Mouse (Mus musculus) heart, postnatal 25 days (tissue): ENCODE measurements at regions not wholly inside any gene's neighbourhood (a gene's known extent, or its start where the extent isn't known, plus 50 kb on each side); places are given as distances from the start of the nearest gene placed in this dataset.

Experiments
- DNase-seq: peaks from one replicate; pipeline ENCODE4 v3.0.0; 2022; ENCODE audit warnings: low spot score
- intact Hi-C: fragments of 180-260 bp; cut with DNase I; formaldehyde crosslinking; loops from one replicate; pipeline ENCODE4 v1.15.1; 2025

DNA sequence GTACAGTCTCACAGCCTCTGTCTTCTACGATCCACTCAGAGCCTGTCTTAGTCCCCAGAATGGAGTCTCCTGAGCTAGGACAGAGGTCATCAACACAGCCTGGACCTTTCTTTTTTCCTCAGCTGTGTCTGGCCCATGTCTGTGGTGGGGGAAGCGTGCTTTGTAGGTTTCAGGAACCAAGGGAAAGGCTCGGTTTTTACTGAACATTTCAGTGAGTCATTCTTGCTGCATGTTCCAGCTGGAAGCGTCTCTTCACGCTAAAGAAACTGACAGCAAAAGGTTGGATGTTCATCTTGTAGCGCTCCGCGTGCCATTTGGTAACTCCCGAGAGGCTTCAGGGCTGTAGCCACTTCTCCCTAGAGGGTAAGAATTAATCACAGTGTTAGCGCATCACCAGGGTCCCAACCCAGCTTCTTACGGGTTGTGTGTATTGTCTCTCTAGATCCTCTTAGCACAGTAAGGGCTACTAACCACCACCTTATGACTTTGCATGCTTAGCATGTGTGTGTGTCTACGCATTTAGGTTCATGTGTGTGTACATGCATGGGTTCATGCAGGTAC is 280.2 kb downstream of the Gm49356 start:
- no peak for DNase-seq
- intact Hi-C loops = no loop called here

DNA sequence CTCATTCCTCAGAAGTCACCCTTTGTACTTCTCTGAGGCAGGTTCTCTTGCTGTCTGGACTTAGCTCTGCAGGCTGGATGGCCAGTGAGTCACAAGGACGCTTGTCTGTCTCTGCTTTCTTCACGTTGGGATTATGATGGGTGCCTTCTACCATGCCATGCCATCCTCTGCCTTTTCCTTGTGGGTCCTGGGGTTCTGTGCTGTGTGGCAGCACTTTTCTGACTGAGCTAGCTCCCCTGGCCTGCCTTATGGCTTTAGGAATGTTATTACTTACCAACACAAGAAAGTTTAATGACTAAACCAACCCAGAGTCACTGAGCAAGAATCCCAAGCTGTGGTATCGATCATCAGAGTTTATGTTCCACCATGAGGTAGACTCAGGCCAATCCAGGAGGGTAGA is 280.7 kb downstream of the Gm49356 start:
- DNase-seq = no peak
- intact Hi-C loops = no loop called here

- intact Hi-C loops = no loop called here
- DNase-seq = no peak
These were observed 282.0 kb downstream of the Gm49356 start for GRCm38 (mm10) chr15:59171120-59171519.

GRCm38 (mm10) chr15:59173452-59174245 is 284.6 kb downstream of the Gm49356 start:
- DNase-seq = no peak
- intact Hi-C loops = loop anchor here (2.0 kb wide), 1 partner anchor 17 kb away; no protein-coding TSS in a partner anchor

DNA sequence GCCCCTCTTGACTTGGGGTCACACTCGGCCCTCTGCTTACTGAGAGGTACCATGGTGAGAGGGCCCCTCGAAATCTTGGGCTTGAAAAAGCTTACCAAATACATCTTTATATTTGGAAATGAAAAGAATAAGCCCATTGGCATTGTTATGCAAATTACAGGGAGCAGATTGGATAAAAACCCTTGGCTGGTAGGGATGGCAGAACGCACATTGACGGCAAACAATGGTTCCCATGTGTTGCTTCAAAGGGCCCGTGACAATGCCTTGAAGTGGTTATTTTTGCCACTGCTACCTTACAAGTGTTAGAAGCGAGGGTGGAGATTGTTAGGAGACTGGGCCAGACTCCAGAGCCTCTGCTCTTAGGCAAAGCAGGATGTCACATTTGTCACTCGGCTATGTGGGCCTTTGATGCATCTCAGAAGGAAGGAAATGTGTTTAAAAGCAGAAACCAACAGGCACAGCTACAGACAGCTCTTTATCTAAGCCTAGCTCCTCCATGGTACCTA is 285.2 kb downstream of the Gm49356 start:
- no peak for DNase-seq

GRCm38 (mm10) chr15:59174893-59175531 is 285.9 kb downstream of the Gm49356 start:
- intact Hi-C loops = loop anchor here (2.0 kb wide), 1 partner anchor 16 kb away; no protein-coding TSS in a partner anchor
- DNase-seq = no peak

More for the DNA sequence above, 285.2 kb downstream of the Gm49356 start:
- intact Hi-C loops = loop anchor here (2.0 kb wide), 1 partner anchor 17 kb away; no protein-coding TSS in a partner anchor

- intact Hi-C loops = no loop called here
- DNase-seq = no peak
These were observed 291.0 kb downstream of the Gm49356 start for GRCm38 (mm10) chr15:59180076-59180475.

DNA sequence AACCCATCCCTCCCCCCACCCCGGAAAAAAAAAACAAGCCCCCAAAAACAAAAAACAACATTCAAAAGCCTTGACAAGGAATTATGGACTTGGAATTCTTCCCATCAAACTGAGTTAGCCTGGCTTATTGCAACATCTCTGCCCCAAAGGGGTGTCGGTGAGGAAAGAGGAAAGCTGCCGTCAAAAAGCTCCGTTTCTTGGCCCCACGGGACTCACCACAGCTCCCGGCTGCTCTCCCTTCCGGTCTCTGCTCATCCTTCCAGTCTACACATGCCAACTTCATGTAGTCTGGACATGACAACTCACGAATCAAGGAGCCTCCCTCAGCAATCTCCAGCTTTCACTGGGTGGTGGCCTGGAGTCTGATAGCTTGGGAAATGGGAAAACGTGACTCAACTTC is 295.4 kb downstream of the Gm49356 start:
- intact Hi-C loops = no loop called here
- DNase-seq = no peak

DNA sequence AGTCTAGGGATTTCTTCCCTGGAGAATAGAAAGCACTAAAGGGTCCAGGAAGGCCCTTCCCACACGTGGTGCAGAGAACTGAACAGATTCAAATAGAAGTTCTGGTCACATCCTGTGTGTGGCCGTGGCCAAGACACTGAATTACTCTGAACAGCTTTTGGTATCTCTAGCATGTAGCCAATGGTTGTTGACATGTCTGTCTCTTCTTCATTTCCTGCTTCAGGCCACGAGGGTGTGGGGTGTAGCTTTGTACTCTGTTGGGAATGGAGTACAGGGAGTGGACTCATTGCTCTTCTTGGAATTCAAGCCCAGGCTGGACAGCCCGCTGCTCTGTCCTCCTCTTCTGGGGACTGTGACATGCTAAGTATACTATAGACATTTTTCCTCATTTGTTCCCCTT is 298.5 kb downstream of the Gm49356 start:
- DNase-seq = no peak
- intact Hi-C loops = no loop called here

- intact Hi-C loops = no loop called here
- DNase-seq = no peak
These were observed 299.3 kb downstream of the Gm49356 start for GRCm38 (mm10) chr15:59188371-59188770.

DNA sequence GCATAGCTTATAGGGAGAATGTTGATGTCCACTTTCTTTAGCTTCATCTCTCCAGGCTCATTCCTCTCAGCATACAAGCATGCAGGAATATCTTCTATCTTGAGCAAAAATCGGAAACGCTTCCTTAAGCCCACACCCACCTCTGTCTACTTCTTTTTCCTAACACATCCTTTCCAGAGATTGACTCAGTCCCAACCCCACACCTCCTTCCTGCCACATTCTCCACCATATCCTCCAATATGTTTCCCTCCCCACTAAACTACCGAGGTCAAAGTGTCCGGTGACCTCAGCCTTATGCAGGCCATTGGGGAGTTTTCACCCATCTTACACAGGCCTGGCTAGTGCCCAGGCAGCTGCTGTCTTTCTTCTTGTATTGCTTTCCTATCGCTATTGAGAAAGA is 301.4 kb downstream of the Gm49356 start:
- intact Hi-C loops = loop anchor here (2.0 kb wide), 1 partner anchor 16 kb away; no protein-coding TSS in a partner anchor

DNA sequence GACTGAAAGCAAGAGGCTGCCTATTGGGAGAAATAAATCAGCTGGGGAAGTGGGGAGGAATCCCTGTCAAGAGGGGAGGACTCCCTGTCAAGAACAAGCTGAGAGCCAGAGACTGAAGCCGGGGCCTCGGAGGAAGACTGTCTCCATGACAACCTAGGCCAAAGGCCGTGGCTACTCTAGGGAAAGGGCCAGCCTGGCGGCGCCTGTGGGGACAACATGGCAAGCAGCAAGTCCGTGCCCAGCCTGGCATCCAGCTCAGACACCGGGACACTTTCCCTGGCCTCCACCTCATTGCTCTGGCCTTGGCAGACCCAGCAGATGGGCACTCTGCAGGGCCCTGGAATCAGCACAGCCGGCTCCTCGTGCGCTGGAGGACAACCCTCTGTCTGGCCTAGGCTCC is 305.3 kb downstream of the Gm49356 start:
- DNase-seq = peak; percentile 49
- intact Hi-C loops = no loop called here

More for the DNA sequence above, 301.4 kb downstream of the Gm49356 start:
- no peak for DNase-seq

- DNase-seq = no peak
- intact Hi-C loops = no loop called here
These were observed 307.3 kb downstream of the Gm49356 start for GRCm38 (mm10) chr15:59196351-59196750.

DNA sequence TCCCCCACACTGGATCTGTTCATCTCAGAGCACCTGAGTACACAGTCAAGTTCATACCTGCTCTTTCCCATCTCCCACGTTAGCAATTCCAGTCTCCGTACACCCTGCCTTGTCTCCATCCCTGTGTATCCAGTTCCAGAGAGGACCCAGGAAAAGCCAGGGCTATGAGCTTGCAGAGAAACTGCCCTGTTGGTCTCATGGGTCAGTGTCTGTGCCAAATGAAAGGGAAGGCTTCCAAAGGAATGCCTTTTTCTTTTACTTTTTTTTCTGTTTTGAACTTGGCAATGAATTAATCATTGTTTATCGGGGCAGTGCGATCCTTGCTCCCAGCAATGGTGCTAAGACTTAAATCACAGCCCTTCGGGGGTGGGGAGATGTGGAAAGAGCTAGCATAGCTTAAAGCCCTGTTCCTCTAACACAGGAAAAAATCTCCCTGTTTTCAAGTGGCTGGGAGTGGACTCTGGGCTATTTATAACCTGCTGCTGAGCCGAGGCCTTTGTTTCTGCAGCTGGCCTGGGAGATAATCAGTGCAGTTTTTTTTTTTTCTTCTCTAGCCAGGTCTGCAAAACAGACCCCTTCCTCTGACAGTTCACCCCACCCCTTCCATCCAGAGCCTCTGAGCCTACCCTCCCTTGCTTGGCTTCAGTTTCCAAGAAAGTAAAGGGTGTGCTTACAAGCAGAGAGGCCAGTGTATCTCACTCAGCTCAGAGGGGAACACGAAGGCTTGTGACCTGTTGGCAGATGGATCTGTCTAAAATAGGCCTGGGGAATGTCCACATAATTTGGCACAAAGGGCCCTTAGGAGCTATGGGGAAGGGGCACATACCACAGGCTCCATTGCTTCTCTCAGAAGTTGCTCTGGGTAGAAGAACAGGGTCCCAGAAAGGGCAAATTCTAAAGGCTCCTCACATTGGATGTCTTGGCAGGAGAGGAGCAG is 308.6 kb downstream of the Gm49356 start:
- intact Hi-C loops = no loop called here
- DNase-seq = peak; percentile 57

- intact Hi-C loops = loop anchor here (5.0 kb wide), 3 partner anchors 46 to 91 kb away; no protein-coding TSS in a partner anchor
- no peak for DNase-seq
These were observed 312.3 kb downstream of the Gm49356 start for GRCm38 (mm10) chr15:59201386-59201785.

- DNase-seq = peak; percentile 17
- intact Hi-C loops = loop anchor here (2.0 to 5.0 kb wide), 4 partner anchors 45 to 121 kb away; no protein-coding TSS in a partner anchor
These were observed 313.0 kb downstream of the Gm49356 start for GRCm38 (mm10) chr15:59201894-59202670.

GRCm38 (mm10) chr15:59203097-59203849 is 314.2 kb downstream of the Gm49356 start:
- DNase-seq = no peak
- intact Hi-C loops = loop anchor here (1.0 to 5.0 kb wide), 5 partner anchors 44 to 230 kb away; no protein-coding TSS in a partner anchor
